Mouse (Mus musculus): ENCODE measurements around the gene Ip6k3.

- TF ChIP-seq POLR2A (IDR thresholded peaks at IDR 0.05; ENCODE audit: insufficient read length, low read depth) = no peak
- no peak for TF ChIP-seq TCF12 (IDR thresholded peaks at IDR 0.05; ENCODE audit: insufficient read depth, poor library complexity, severe bottlenecking)
- TF ChIP-seq USF1 (IDR thresholded peaks at IDR 0.05; ENCODE audit: low read depth) = no peak
These were observed 10.4 kb upstream of the Ip6k3 start for GRCm38 (mm10) chr17:27178019-27178418.

Data from myocyte (in vitro differentiated cells).